Mouse (Mus musculus) hematopoietic multipotent progenitor cell, adult 10-12 weeks (in vitro differentiated cells): ENCODE results near the gene Fktn. TPM values are rescaled to one million over a fixed set of nuclear protein-coding genes. Genes with fewer than 3 reads are reported as not detected.

Experiments used
- polyA plus RNA-seq: library from polyadenylated mRNA; stranded (reverse); fragments of >175 nt; gene quantifications from 2 replicates; pipeline ENCODE4 v1.2.3, GENCODE M21; 2012; ENCODE audit warnings: low replicate concordance

Fktn gene
- polyA plus RNA-seq = 0.18 and 0.65 TPM in 2 replicates

GRCm38 (mm10) chr4:53713704-53714050 lies at the start of gene Fktn:
Fktn (plus strand) TSS chr4:53713998.

DNA sequence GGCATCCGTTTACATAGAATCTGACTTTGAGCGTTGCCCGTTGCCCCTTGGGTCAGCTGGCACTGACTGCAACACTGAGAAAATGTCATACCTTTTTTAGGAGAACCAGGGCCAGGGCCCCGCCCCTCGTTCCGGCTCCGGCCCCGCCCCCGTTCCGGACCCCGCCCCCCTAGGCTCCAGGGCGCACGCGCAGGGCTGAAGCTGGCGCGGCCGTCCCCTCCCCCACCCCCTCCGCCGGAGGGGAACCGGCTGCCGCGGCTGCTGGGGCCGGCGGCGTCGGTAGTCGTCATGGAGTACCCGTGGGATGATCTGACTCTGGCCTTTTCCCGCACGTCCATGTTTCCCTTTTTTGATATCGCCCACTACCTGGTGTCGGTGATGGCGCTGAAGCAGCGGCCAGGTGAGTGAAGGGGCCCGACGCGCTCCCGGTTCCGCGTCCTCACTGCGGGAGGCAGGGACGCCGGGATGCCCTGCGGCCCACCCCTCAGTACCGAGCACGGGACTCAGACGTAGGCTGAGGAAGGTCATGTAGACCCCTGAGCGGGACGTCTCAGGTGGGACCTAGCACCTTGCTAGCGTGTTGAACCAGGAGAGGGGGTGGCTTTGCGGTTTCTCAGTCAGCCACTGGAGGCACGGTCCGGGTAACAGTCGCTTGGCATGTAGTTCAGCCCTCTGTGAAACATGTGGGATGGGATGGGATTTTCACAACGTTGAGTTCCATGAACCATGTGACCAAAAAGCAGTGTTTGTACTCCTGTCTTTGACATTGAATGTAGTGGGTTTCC lies 112.2 kb downstream of the Fktn start, which contains the start of gene Tmem38b:
Gene Tmem38b, plus strand, starts transcription at position 225 of the 785 bp plus-strand sequence.

Other genes starting within 250 kb of the Fktn start
- 0.20 TPM in 1 of 2 replicates, not detected in the other for gene Fsd1l, start 82.5 kb upstream of the Fktn start, polyA plus RNA-seq
- 0.03 TPM in 1 of 2 replicates, not detected in the other for gene Tal2, start 65.7 kb downstream of the Fktn start, polyA plus RNA-seq
- gene Tmem38b, start 112.0 kb downstream of the Fktn start, polyA plus RNA-seq = 17.7 and 17.8 TPM in 2 replicates